Mouse (Mus musculus): Measurements from ENCODE around the gene Foxp1. TPM values are rescaled to one million over a fixed set of nuclear protein-coding genes. Genes with fewer than 3 reads are reported as not detected.

The Foxp1 gene
- total RNA-seq, 2 experiments from 2014 or later = 210 to 247 TPM

- intact Hi-C loops (cut with DNase I) = no loop called here
- no peak for DNase-seq
These were observed 534.9 kb downstream of the Foxp1 start for GRCm38 (mm10) chr6:98987533-98988169.

- intact Hi-C loops (cut with DNase I) = no loop called here
These were observed 537.1 kb downstream of the Foxp1 start for GRCm38 (mm10) chr6:98985452-98985851.

GRCm38 (mm10) chr6:98984626-98985025 is 537.9 kb downstream of the Foxp1 start:
- intact Hi-C loops (cut with DNase I) = no loop called here
- DNase-seq = no peak

More at GRCm38 (mm10) chr6:98985452-98985851, 537.1 kb downstream of the Foxp1 start:
- DNase-seq = no peak

GRCm38 (mm10) chr6:98984026-98984425 is 538.5 kb downstream of the Foxp1 start:
- intact Hi-C loops (cut with DNase I) = no loop called here
- no peak for DNase-seq

GRCm38 (mm10) chr6:98983311-98983838 is 539.1 kb downstream of the Foxp1 start:
- no peak for DNase-seq
- intact Hi-C loops (cut with DNase I) = no loop called here

DNA sequence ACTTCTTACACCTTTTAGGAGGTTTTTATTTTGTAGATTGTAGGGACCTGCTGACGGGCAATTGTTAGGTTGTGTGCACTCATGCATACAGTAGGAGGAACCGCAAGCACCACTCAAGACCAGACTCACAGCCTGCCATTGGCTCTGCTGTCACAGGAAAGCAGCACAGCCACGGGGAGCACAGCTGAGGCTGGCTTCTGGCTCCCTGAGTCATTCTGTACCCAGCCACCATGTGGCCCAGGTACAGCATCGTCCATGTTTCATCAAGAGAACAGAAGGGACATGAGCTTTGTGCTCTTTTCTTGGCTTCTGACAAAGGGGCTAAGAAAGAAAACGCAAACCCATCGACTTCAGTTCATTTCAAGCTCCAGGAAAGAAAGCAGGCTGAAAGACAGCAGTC is 541.3 kb downstream of the Foxp1 start:
- intact Hi-C loops (cut with DNase I) = no loop called here
- DNase-seq = no peak

GRCm38 (mm10) chr6:98980432-98980831 is 542.1 kb downstream of the Foxp1 start:
- intact Hi-C loops (cut with DNase I) = no loop called here

DNA sequence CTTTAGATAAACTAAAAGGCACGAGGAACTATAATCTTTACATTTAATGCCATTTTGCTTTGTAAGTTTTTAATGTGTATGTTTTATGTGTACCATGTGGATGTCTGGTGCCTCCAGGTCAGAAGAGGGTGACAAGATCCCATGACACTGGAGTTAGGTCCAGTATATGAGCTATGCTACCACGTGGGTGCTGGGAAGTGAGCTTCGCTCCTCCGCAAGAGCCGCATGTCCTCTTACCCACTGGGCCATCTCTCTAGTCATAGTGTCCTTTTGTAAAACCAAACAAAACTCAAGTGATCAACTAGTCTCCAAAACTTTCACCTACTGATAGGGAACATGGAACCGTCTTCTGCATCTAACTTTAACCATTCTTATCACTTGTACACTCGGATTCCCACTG is 542.5 kb downstream of the Foxp1 start:
- intact Hi-C loops (cut with DNase I) = no loop called here
- no peak for DNase-seq

More at GRCm38 (mm10) chr6:98980432-98980831, 542.1 kb downstream of the Foxp1 start:
- no peak for DNase-seq

GRCm38 (mm10) chr6:98977806-98978205 is 544.7 kb downstream of the Foxp1 start:
- intact Hi-C loops (cut with DNase I) = no loop called here
- DNase-seq = no peak

DNA sequence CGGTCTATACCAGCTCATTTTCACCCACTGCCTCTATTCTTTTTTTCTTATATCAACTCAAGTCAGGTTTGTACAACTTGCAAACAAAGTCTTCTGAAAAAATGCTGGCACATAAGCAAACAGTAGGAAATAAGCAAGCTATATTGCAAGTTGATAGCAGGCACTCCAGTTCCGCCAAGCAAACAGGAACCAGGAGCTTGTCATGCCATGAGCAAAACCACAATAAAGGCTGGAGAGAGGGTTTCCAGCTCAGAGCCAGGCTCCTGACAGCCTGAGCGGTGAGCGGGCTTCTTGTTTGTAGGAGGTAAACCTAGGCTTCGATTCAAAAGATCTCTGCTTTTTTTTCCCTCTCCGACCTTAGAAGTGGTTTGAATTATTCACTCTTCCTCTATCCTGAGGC is 546.6 kb downstream of the Foxp1 start:
- no peak for DNase-seq
- intact Hi-C loops (cut with DNase I) = no loop called here

GRCm38 (mm10) chr6:98973433-98973832 is 549.1 kb downstream of the Foxp1 start:
- intact Hi-C loops (cut with DNase I) = no loop called here
- no peak for DNase-seq

- intact Hi-C loops (cut with DNase I) = no loop called here
- no peak for DNase-seq
These were observed 550.1 kb downstream of the Foxp1 start for GRCm38 (mm10) chr6:98972404-98972803.

GRCm38 (mm10) chr6:98959333-98959732 is 563.2 kb downstream of the Foxp1 start:
- no peak for DNase-seq
- intact Hi-C loops (cut with DNase I) = no loop called here

DNA sequence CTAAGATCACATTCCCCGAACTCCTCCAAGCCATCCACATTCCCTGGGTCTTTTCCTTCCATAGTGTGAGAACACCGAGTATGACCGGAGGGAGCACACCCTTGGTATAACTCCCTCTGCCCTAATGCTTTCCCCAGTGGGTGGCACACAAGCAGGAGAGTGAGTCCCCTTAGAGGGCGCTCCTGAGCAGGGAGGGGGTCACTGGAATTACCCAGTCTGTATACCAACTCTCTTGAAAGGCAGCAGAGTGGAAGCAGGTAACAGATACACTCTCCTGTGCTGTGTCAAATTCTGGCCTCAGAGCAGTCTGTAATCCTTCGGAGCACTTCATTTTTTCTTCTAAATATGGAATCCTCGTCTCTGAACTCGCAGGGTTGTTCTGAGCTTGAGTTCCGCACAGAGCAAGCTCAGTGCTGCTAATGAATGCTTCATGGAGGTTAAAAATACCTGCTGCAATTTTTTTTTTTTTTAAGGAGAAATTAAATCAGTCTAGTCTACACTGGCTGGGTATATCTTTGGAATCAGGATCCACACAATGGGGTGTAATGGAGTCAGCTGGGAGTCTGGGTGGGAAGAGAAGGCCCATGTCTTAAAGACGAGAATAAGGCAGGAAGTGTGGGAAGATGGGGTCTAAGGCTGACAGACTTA is 565.9 kb downstream of the Foxp1 start:
- DNase-seq = no peak
- intact Hi-C loops (cut with DNase I) = no loop called here

- intact Hi-C loops (cut with DNase I) = no loop called here
- DNase-seq = no peak
These were observed 566.8 kb downstream of the Foxp1 start for GRCm38 (mm10) chr6:98955706-98956105.

GRCm38 (mm10) chr6:98954439-98954838 is 568.1 kb downstream of the Foxp1 start:
- no peak for DNase-seq
- intact Hi-C loops (cut with DNase I) = no loop called here

- DNase-seq = no peak
- intact Hi-C loops (cut with DNase I) = no loop called here
These were observed 572.8 kb downstream of the Foxp1 start for GRCm38 (mm10) chr6:98949703-98950191.

DNA sequence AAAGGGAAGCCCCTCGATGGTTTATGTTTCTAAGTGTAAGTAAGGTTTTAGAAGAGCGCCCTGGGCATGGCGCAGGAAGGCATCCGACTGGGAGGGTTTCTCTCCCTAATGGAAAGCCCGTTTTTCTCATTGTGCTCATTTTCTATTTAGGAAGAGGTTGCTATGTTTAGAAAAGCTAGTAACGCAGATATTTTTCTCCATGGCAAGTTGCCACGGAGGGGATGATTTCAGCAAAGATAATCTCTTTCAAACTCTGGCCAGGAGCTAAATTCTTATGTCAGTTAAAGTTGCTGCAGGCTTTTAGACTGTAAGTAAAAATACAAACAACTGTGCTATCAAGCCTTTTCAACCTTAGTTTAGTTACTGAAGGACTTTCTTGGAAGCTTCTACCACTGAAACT is 573.2 kb downstream of the Foxp1 start:
- DNase-seq = no peak
- intact Hi-C loops (cut with DNase I) = no loop called here

DNA sequence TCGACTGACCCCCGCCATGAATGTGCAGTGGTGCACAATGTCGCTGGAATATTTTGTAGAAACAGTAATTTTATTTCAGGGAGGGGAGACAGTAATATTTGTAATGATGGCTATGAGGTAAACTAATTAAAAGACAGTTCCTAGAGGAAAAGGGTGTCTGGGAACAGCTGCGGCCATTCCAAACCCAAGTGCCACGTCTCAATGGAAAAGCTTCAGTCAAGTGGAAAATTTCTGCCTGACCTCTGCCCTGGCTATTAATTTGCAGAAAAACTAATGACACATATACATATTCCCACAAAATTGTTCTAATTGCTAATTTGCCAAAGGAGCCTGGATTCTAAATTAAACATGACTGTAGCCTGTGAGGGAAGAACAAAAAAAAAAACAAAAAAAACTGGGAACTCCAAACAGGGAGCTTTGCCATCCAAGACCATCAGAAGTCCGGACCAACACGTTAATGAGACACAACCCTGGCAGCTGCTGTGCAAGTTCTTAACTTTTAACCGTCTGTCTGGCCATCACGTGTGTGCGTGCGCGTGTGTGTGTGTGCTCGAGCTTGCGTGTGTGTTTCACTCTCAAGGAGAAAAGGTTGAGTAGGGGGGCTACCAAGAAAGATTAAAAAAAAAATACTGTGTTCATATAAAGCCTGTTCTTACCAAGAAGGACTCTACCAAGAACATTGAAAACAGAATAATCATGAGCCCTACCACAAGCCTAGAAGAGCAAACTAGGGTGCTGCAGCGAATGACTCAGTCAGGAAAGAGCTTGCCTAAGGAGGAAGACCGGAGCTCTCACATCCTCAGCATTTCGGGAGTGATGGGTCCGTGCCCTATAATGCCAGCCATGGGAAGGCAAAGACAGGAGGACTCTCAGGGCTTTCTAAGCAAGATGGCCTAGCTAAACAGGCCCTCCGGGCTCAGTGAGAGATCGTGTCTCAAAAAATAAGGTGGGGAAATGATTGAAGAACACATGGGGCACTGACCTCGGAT is 574.1 kb downstream of the Foxp1 start:
- DNase-seq = no peak
- intact Hi-C loops (cut with DNase I) = no loop called here

- DNase-seq = no peak
- intact Hi-C loops (cut with DNase I) = no loop called here
These were observed 574.9 kb downstream of the Foxp1 start for GRCm38 (mm10) chr6:98947486-98948152.
